7 mouse cellular contexts compared by ENCODE assay signal in the genomic region with DNA sequence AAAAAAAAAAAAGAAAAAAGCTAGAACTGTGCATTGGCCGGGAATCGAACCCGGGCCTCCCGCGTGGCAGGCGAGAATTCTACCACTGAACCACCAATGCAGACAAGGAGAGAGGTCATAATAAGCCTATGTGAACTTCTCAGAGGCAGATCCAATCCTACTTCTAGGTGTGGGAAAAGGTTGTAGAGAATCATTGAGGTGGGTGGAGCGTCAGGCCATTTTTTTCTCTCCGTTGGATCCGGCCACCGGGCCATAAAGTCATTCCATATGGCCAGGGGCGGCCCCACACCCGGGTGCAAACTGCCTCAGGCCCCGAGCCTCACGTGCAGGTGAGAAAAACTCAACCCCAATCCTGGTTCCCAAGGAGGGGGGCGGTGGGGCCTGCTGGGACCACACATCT. TPM values are rescaled to one million over a fixed set of nuclear protein-coding genes. Genes with fewer than 3 reads are reported as not detected.
DNase-seq lines count a peak whose midpoint lies in the region; ATAC-seq lines count a peak whose summit lies in the region.

No protein-coding gene starts in this region.

- 0 out of 2 replicates have a peak, but pooled peaks have one; percentile 16 for ATAC-seq in megakaryocyte-erythroid progenitor cell, adult 5-6 weeks (replicated peaks; ENCODE audit: low FRiP score, low TSS enrichment, poor library complexity, severe bottlenecking)

- intact Hi-C loops in left cerebral cortex, postnatal 25 days (cut with DNase I): no loop called here

- DNase-seq in NIH3T3 (ENCODE audit: low read depth): peak; percentile 93
- DNase-seq in cerebellum, postnatal 14 days: peak; percentile 94 to 98
- DNase-seq in gastrocnemius, adult 8-10 months (ENCODE audit: low spot score in 2 of 2): peak; percentile 67 to 77
- peak; percentile 93 for DNase-seq in induced T-regulatory cell, adult 2 months (ENCODE audit: low read depth)
- DNase-seq in left cerebral cortex, postnatal 25 days (ENCODE audit: low spot score in 2 of 2): peak; percentile 89 to 92
- peak; percentile 72 for DNase-seq in right cerebral cortex, postnatal 25 days

RNA-seq across cellular contexts. Expression of a gene that starts 1.4 kb away (rescaled TPM):
- total RNA-seq in gastrocnemius, adult 8-10 months (2022): not detected
- under 1 TPM; 0.39 to 0.48 TPM for total RNA-seq in left cerebral cortex, postnatal 25 days (2021)
- total RNA-seq in megakaryocyte-erythroid progenitor cell, adult 5-6 weeks (2014; fragmentation: Nextera tagmentation): not detected in 2 replicates
- not detected in 2 replicates for total RNA-seq in megakaryocyte-erythroid progenitor cell, adult 5-6 weeks (2017)

RNA-seq across cellular contexts. Expression of a gene that starts 3.6 kb away (rescaled TPM):
- total RNA-seq in gastrocnemius, adult 8-10 months (2022): under 1 TPM in 1 of 4 experiments, not detected in 3; 0.18 TPM
- total RNA-seq in left cerebral cortex, postnatal 25 days (2021): 1 to 10 TPM in 1 of 2 experiments, under 1 TPM in 1; 0.44 to 1.1 TPM
- not detected in 2 replicates for total RNA-seq in megakaryocyte-erythroid progenitor cell, adult 5-6 weeks (2014; fragmentation: Nextera tagmentation)
- not detected in 2 replicates for total RNA-seq in megakaryocyte-erythroid progenitor cell, adult 5-6 weeks (2017)

RNA-seq across cellular contexts. Expression of a gene that starts 6.9 kb away (rescaled TPM):
- total RNA-seq in gastrocnemius, adult 8-10 months (2022): under 1 TPM in 1 of 4 experiments, not detected in 3; 0.21 TPM
- total RNA-seq in left cerebral cortex, postnatal 25 days (2021): 1 to 10 TPM; 3.1 to 6.4 TPM
- total RNA-seq in megakaryocyte-erythroid progenitor cell, adult 5-6 weeks (2014; fragmentation: Nextera tagmentation): not detected in 2 replicates
- total RNA-seq in megakaryocyte-erythroid progenitor cell, adult 5-6 weeks (2017): not detected in 2 replicates

RNA-seq across cellular contexts. Expression of a gene that starts 23.7 kb away (rescaled TPM):
- 10 to 100 TPM; 58.8 to 81.4 (median 70.4) TPM for total RNA-seq in gastrocnemius, adult 8-10 months (2022)
- total RNA-seq in left cerebral cortex, postnatal 25 days (2021): 100 to 1,000 TPM in 1 of 2 experiments, 10 to 100 TPM in 1; 98.9 to 108 TPM
- total RNA-seq in megakaryocyte-erythroid progenitor cell, adult 5-6 weeks (2014; fragmentation: Nextera tagmentation): 11.3 and 17.6 TPM in 2 replicates
- total RNA-seq in megakaryocyte-erythroid progenitor cell, adult 5-6 weeks (2017): 4.7 and 12.5 TPM in 2 replicates

RNA-seq across cellular contexts. Expression of a gene that starts 30.5 kb away (rescaled TPM):
- 10 to 100 TPM; 31.4 to 39.6 (median 35.6) TPM for total RNA-seq in gastrocnemius, adult 8-10 months (2022)
- total RNA-seq in left cerebral cortex, postnatal 25 days (2021): 1,000 to 10,000 TPM; 1,099 to 1,151 TPM
- 46.7 and 60.3 TPM in 2 replicates for total RNA-seq in megakaryocyte-erythroid progenitor cell, adult 5-6 weeks (2014; fragmentation: Nextera tagmentation)
- 7.5 and 15.7 TPM in 2 replicates for total RNA-seq in megakaryocyte-erythroid progenitor cell, adult 5-6 weeks (2017)

Comparison
In these comparisons a context has a peak if more than half of its experiments do, and no peak if none do; other contexts are left out.
1. Peak in every context shown above with its lines: DNase-seq and ATAC-seq.